Mouse (Mus musculus): ENCODE measurements around the gene Il4i1. TPM values are rescaled to one million over a fixed set of nuclear protein-coding genes. Genes with fewer than 3 reads are reported as not detected.

Il4i1 gene
- polyA plus RNA-seq, 1 experiment = 9.7 TPM

GRCm38 (mm10) chr7:44884637-44885036 lies 68.5 kb downstream of the Il4i1 start:
- WGBS = 94% methylated on average over 5 of the region's 5 CpGs
- TF ChIP-seq POLR2A (IDR thresholded peaks at IDR 0.05; ENCODE audit: low read depth, low read length) (no peak), CTCF (conservative IDR thresholded peaks at IDR 0.05; ENCODE audit: insufficient read depth, insufficient read length, low read depth, low read length) (no peak)

DNA sequence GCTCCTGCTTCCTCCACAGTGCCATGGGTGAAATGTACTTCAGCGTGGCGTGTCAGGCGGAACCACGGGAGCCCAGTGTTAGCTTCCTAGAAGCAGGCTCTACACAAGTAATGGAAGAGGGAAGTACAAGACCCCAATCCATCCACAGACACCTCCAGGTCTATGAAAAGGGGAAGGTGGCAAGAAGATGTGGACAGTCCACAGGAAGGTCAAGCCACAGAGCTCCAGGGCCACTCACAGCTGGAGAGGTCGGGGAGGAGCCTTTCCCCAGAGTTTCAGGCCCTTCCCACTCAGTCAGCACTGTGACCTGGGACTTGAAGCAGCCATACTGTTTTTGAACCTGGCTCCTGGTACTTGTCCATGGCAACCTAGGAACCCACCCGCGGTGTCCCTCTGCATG lies 70.8 kb downstream of the Il4i1 start:
- Histone ChIP-seq H3K27ac (ENCODE audit: insufficient read depth, low read depth, low read length) (no peak overlapping the region), H3K36me3 (ENCODE audit: control insufficient read depth, insufficient read depth, low read length) (peaks cover 2% of the 10 kb centered on the region; the same call in 1 of the 2 replicates), H3K27me3 (replicated peaks; ENCODE audit: control insufficient read depth, insufficient read depth, low read length) (no peaks in the 10 kb centered on the region), H3K4me3 (ENCODE audit: insufficient read depth, low read depth, low read length) (no peak overlapping the region), H3K4me1 (ENCODE audit: control insufficient read depth, insufficient read depth, low read length) (peaks cover 9% of the 10 kb centered on the region)
- WGBS = 84% methylated on average over 7 of the region's 7 CpGs
- no peak for DNase-seq
- TF ChIP-seq CTCF (conservative IDR thresholded peaks at IDR 0.05; ENCODE audit: insufficient read depth, insufficient read length, low read depth, low read length) = no peak
- no peak for TF ChIP-seq POLR2A (IDR thresholded peaks at IDR 0.05; ENCODE audit: low read depth, low read length)

More at GRCm38 (mm10) chr7:44884637-44885036, 68.5 kb downstream of the Il4i1 start:
- Histone ChIP-seq H3K4me3 (ENCODE audit: insufficient read depth, low read depth, low read length) (no peak overlapping the region), H3K36me3 (ENCODE audit: control insufficient read depth, insufficient read depth, low read length) (peaks cover 2% of the 10 kb centered on the region; the same call in 1 of the 2 replicates), H3K27me3 (replicated peaks; ENCODE audit: control insufficient read depth, insufficient read depth, low read length) (no peaks in the 10 kb centered on the region), H3K4me1 (ENCODE audit: control insufficient read depth, insufficient read depth, low read length) (no peaks in the 10 kb centered on the region), H3K27ac (ENCODE audit: insufficient read depth, low read depth, low read length) (no peak overlapping the region)
- no peak for DNase-seq

DNA sequence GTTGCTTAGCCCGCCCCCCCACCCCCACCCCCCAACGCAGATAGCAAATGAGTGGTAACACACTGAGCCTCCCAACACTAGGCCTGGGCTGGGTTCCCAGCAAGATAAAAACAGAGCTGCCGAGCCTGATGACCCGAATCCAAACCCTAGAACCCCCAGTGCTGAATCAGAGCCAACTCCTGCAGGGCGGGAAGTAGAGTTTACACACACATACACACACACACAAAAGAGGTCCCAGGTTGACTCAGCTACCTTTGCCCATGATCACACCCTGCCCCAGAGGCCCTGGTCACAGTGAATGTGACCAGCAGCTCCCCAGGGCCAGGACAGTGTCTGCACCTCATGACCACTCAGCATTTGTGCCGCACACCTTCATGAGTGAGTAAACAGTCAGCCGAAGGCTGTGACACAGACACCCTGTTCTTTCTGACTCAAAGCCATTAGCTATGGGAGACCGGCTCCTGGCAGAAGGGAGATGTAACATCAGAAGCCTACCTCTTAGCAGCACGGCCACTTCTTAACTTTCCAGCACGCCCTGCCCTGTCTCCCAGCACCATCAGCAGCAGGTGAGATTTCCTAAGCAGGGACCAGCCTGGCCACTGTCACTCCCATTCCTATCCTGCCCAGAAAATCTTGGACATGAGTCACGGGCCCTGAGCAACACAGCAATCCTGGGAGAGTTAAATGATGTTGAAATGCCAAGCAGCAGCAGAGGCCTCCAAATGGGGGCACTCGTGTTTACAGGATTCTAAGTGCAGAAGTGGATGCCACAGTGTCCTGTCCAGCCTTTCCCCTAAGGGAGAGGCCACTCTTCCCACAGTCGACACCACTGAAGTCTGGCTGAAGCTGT lies 72.3 kb downstream of the Il4i1 start:
- no peak for DNase-seq
- Histone ChIP-seq H3K4me3 (ENCODE audit: insufficient read depth, low read depth, low read length) (no peak overlapping the region), H3K36me3 (ENCODE audit: control insufficient read depth, insufficient read depth, low read length) (peaks cover 2% of the 10 kb centered on the region; the same call in 1 of the 2 replicates), H3K4me1 (ENCODE audit: control insufficient read depth, insufficient read depth, low read length) (peaks cover 9% of the 10 kb centered on the region), H3K27ac (ENCODE audit: insufficient read depth, low read depth, low read length) (no peak overlapping the region), H3K27me3 (replicated peaks; ENCODE audit: control insufficient read depth, insufficient read depth, low read length) (no peaks in the 10 kb centered on the region)
- 47% methylated on average over 13 of the region's 13 CpGs for WGBS
- no peak for TF ChIP-seq POLR2A (IDR thresholded peaks at IDR 0.05; ENCODE audit: low read depth, low read length)
- TF ChIP-seq CTCF (conservative IDR thresholded peaks at IDR 0.05; ENCODE audit: insufficient read depth, insufficient read length, low read depth, low read length) = no peak

GRCm38 (mm10) chr7:44890180-44890579 lies 74.0 kb downstream of the Il4i1 start:
- 66% methylated on average over 7 of the region's 7 CpGs for WGBS
- Histone ChIP-seq H3K4me3 (ENCODE audit: insufficient read depth, low read depth, low read length) (no peak overlapping the region), H3K4me1 (ENCODE audit: control insufficient read depth, insufficient read depth, low read length) (peaks cover 11% of the 10 kb centered on the region), H3K27ac (ENCODE audit: insufficient read depth, low read depth, low read length) (no peak overlapping the region), H3K27me3 (replicated peaks; ENCODE audit: control insufficient read depth, insufficient read depth, low read length) (no peaks in the 10 kb centered on the region), H3K36me3 (ENCODE audit: control insufficient read depth, insufficient read depth, low read length) (no peaks in the 10 kb centered on the region)
- no peak for TF ChIP-seq POLR2A (IDR thresholded peaks at IDR 0.05; ENCODE audit: low read depth, low read length)
- TF ChIP-seq CTCF (conservative IDR thresholded peaks at IDR 0.05; ENCODE audit: insufficient read depth, insufficient read length, low read depth, low read length) = no peak
- no peak for DNase-seq

Other genes starting within 250 kb of the Il4i1 start
- 4,402 and 6,941 TPM in 2 replicates for gene Napsa, start 244.0 kb upstream of the Il4i1 start, polyA plus RNA-seq (2012; rRNA removed)
- gene Kcnc3, start 225.7 kb upstream of the Il4i1 start, polyA plus RNA-seq (2012; rRNA removed) = 19.1 and 20.6 TPM in 2 replicates
- 8.5 and 12.4 TPM in 2 replicates for gene Myh14, start 145.5 kb upstream of the Il4i1 start, polyA plus RNA-seq (2012; rRNA removed)
- not detected in 2 replicates for gene Izumo2, start 107.6 kb upstream of the Il4i1 start, polyA plus RNA-seq (2012; rRNA removed)
- 78.9 and 93.7 TPM in 2 replicates for gene Vrk3, start 68.0 kb upstream of the Il4i1 start, polyA plus RNA-seq (2012; rRNA removed)
- 0.04 and 0.09 TPM in 2 replicates for gene Zfp473, start 65.3 kb upstream of the Il4i1 start, polyA plus RNA-seq (2012; rRNA removed)
- 32.6 and 35.9 TPM in 2 replicates for gene Nup62, start 299 bp upstream of the Il4i1 start, polyA plus RNA-seq (2012; rRNA removed)
- 42.1 and 57.2 TPM in 2 replicates for gene Atf5, start 271 bp downstream of the Il4i1 start, polyA plus RNA-seq (2012; rRNA removed)
- 90.6 and 121 TPM in 2 replicates for gene Akt1s1, start 32.6 kb downstream of the Il4i1 start, polyA plus RNA-seq (2012; rRNA removed)
- 100 and 114 TPM in 2 replicates for gene Tbc1d17, start 32.7 kb downstream of the Il4i1 start, polyA plus RNA-seq (2012; rRNA removed)
- gene Pnkp, start 40.8 kb downstream of the Il4i1 start, polyA plus RNA-seq (2012; rRNA removed) = 44.9 and 53.4 TPM in 2 replicates
- 212 and 221 TPM in 2 replicates for gene Ptov1, start 53.4 kb downstream of the Il4i1 start, polyA plus RNA-seq (2012; rRNA removed)
- gene Med25, start 76.3 kb downstream of the Il4i1 start, polyA plus RNA-seq (2012; rRNA removed) = 164 and 181 TPM in 2 replicates
- gene Fuz, start 79.7 kb downstream of the Il4i1 start, polyA plus RNA-seq (2012; rRNA removed) = 59.2 and 70.9 TPM in 2 replicates
- gene Ap2a1, start 113.1 kb downstream of the Il4i1 start, polyA plus RNA-seq (2012; rRNA removed) = 58.0 and 70.6 TPM in 2 replicates
- 0.11 and 0.65 TPM in 2 replicates for gene Tsks, start 126.8 kb downstream of the Il4i1 start, polyA plus RNA-seq (2012; rRNA removed)
- 5.6 and 8.5 TPM in 2 replicates for gene Cpt1c, start 158.5 kb downstream of the Il4i1 start, polyA plus RNA-seq (2012; rRNA removed)
- gene Prmt1, start 170.2 kb downstream of the Il4i1 start, polyA plus RNA-seq (2012; rRNA removed) = 89.9 and 95.4 TPM in 2 replicates
- gene Irf3, start 181.3 kb downstream of the Il4i1 start, polyA plus RNA-seq (2012; rRNA removed) = 105 and 107 TPM in 2 replicates
- 20.0 and 21.4 TPM in 2 replicates for gene Bcl2l12, start 182.3 kb downstream of the Il4i1 start, polyA plus RNA-seq (2012; rRNA removed)
- gene Scaf1, start 200.0 kb downstream of the Il4i1 start, polyA plus RNA-seq (2012; rRNA removed) = 38.8 and 41.1 TPM in 2 replicates
- gene Rras, start 201.6 kb downstream of the Il4i1 start, polyA plus RNA-seq (2012; rRNA removed) = 82.3 and 84.1 TPM in 2 replicates
- gene Prr12, start 236.5 kb downstream of the Il4i1 start, polyA plus RNA-seq (2012; rRNA removed) = 7.1 and 9.1 TPM in 2 replicates
- 60.4 and 67.6 TPM in 2 replicates for gene Nosip, start 246.0 kb downstream of the Il4i1 start, polyA plus RNA-seq (2012; rRNA removed)
- 80.9 and 95.4 TPM in 2 replicates for gene Prrg2, start 246.3 kb downstream of the Il4i1 start, polyA plus RNA-seq (2012; rRNA removed)